Mouse (Mus musculus): ENCODE data around the gene Pgbd1. TPM values are rescaled to one million over a fixed set of nuclear protein-coding genes. Genes with fewer than 3 reads are reported as not detected.

The Pgbd1 gene
- total RNA-seq, 2 experiments from 2014 or later, result 1.3 to 1.9 TPM

Small RNA genes within 50 kb of the gene (microRNA-seq; reads per million reads assigned to microRNA genes)
- gene Mir1896, result not detected
- 0.76 reads per million for gene Mir6942

Other genes with a start within 250 kb of the Pgbd1 start
- not detected for gene Gpx5, start 148.3 kb downstream of the Pgbd1 start, total RNA-seq (2021)
- not detected for gene Gpx6, start 128.9 kb downstream of the Pgbd1 start, total RNA-seq (2021)
- not detected for gene Olfr1367, start 94.1 kb downstream of the Pgbd1 start, total RNA-seq (2021)
- 1 to 10 TPM; 7.1 to 9.4 TPM for gene Zscan12, start 78.2 kb downstream of the Pgbd1 start, total RNA-seq (2021)
- 10 to 100 TPM; 30.3 to 45.5 TPM for gene Zkscan3, start 38.3 kb downstream of the Pgbd1 start, total RNA-seq (2021)
- 10 to 100 TPM; 43.8 to 58.5 TPM for gene Zscan26, start 12.7 kb upstream of the Pgbd1 start, total RNA-seq (2021)
- 1 to 10 TPM; 1.4 to 1.7 TPM for gene Nkapl, start 27.5 kb upstream of the Pgbd1 start, total RNA-seq (2021)
- 1 to 10 TPM; 7.5 to 7.6 TPM for gene Zkscan4, start 37.8 kb upstream of the Pgbd1 start, total RNA-seq (2021)
- gene Gm10065, start 38.4 kb upstream of the Pgbd1 start, total RNA-seq (2021), result not detected
- gene AK157302, start 54.2 kb upstream of the Pgbd1 start, total RNA-seq (2021), result 10 to 100 TPM; 20.5 to 25.5 TPM
- 10 to 100 TPM; 56.4 to 67.0 TPM for gene Gm11273, start 60.4 kb upstream of the Pgbd1 start, total RNA-seq (2021)
- 10 to 100 TPM; 15.9 to 18.1 TPM for gene Zkscan8, start 90.1 kb upstream of the Pgbd1 start, total RNA-seq (2021)
- not detected for gene Olfr1366, start 101.8 kb upstream of the Pgbd1 start, total RNA-seq (2021)
- not detected for gene Olfr1535, start 118.8 kb upstream of the Pgbd1 start, total RNA-seq (2021)
- not detected for gene Olfr1364, start 140.7 kb upstream of the Pgbd1 start, total RNA-seq (2021)
- gene Olfr1362, start 173.0 kb upstream of the Pgbd1 start, total RNA-seq (2021), result not detected
- not detected for gene Olfr11, start 201.5 kb upstream of the Pgbd1 start, total RNA-seq (2021)
- gene Olfr1361, start 222.3 kb upstream of the Pgbd1 start, total RNA-seq (2021), result not detected
- not detected for gene Olfr1360, start 236.3 kb upstream of the Pgbd1 start, total RNA-seq (2021)